Mouse (Mus musculus): ENCODE results near the gene Vasp. TPM values are rescaled to one million over a fixed set of nuclear protein-coding genes. Genes with fewer than 3 reads are reported as not detected.

Gene Vasp
- polyA plus RNA-seq, 1 experiment: 187 TPM

DNA sequence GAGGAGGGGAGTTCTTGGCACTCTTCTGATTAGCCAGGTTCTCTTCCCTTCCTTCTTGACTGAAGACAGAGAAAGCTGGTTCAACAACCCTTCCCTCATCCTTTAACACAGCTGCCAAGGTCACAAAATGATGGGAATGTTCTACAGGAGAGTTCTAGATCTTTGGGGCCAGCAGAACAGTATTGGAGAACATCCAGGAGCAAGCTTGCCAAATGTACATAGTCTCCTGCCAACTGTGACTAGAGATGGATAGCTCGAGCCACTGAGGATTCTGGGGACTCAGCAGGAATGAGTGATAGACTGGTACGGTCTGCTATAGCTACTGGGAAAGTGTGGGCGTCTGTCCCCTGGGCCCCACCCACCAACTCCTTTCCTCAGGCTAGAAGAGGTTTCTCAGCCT is 13.3 kb downstream of the Vasp start:
- no peak overlapping the region for H3K27ac ChIP-seq (ENCODE audit: insufficient read depth, low read depth, low read length)
- TF ChIP-seq POLR2A (IDR thresholded peaks at IDR 0.05; ENCODE audit: borderline replicate concordance, low read depth, low read length) (no peak), CTCF (IDR thresholded peaks at IDR 0.05; ENCODE audit: low read depth, low read length) (no peak)
- H3K4me3 ChIP-seq (ENCODE audit: insufficient read depth, low read length): no peak overlapping the region
- H3K4me1 ChIP-seq (ENCODE audit: control insufficient read depth, insufficient read depth, low read length): peaks cover 22% of the 10 kb centered on the region

DNA sequence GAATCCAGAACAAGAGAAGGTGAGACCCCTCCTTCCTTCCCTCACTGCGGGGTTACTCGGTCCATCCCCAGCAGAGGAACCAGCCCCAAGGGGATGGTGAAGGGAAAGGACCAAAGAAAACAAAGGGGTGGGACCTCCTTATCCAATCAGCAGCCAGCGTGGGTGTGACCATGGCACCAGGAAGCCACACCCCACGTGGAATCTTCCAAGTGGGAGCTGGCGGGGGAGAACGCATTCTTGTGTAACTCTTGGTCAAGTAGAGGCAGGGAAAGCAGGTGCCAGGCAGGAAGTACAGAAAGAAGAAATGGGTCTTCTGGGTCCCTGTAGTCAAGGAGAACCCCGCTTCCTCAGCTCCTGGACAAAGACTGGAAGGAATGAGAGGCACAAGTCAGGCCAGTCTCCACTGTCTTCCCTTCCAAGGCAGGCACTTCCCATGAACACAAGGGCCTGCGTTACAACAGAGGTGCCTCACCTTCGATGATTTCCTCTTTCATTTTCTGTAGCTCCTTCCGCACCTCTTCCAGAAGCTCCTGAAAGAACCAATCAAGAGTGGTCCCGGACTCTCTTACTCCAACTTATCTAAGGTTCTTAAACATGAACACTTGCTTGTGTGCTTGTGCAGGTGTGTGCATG is 14.1 kb downstream of the Vasp start:
- no peak for TF ChIP-seq POLR2A (IDR thresholded peaks at IDR 0.05; ENCODE audit: borderline replicate concordance, low read depth, low read length)
- no peak for TF ChIP-seq CTCF (IDR thresholded peaks at IDR 0.05; ENCODE audit: low read depth, low read length)
- H3K27ac ChIP-seq (ENCODE audit: insufficient read depth, low read depth, low read length): no peak overlapping the region
- peaks cover 22% of the 10 kb centered on the region for H3K4me1 ChIP-seq (ENCODE audit: control insufficient read depth, insufficient read depth, low read length)
- H3K4me3 ChIP-seq (ENCODE audit: insufficient read depth, low read length): no peak overlapping the region

DNA sequence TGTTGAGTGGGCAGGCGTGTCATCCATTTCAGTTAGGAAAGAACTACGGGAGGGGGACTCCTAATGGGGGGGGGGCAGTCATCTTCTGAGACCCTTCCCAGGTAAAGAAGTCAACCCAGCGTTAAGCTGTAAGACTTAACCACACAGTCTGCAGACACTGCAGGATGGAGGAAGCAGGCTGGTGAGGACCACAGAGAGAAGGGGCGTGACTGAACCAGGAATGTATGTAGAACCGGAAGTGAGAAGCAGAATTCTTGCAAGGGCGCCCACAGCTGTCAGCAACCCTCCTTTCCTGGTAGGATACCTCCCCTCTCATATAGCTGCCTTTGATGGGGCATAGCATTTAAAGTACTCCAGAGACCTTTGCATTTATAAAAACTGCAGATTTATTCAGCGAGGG is 15.1 kb downstream of the Vasp start:
- Histone ChIP-seq H3K27ac (ENCODE audit: insufficient read depth, low read depth, low read length) (no peak overlapping the region), H3K4me3 (ENCODE audit: insufficient read depth, low read length) (no peak overlapping the region), H3K4me1 (ENCODE audit: control insufficient read depth, insufficient read depth, low read length) (peaks cover 25% of the 10 kb centered on the region)
- TF ChIP-seq CTCF (IDR thresholded peaks at IDR 0.05; ENCODE audit: low read depth, low read length) (no peak), POLR2A (IDR thresholded peaks at IDR 0.05; ENCODE audit: borderline replicate concordance, low read depth, low read length) (no peak)

DNA sequence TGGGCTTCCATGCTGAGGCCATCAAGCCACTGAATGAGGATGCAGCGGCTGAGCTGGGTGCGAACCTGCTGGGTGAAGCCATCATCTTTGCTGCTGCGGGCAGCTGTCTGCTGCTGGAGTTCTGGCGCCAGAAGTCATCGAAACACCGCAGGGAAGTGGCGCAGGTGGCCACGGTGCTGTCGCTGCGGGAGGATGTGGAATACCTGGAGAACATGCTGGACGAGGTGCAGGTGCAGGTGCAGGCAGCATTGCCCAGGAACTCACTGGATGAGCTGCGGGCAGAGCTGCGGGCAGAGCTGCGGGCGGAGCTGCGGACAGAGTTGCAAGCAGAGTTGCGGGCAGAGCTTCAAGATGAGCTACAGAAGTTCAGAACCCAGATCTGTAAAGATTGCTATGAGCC is 16.2 kb downstream of the Vasp start:
- no peak for TF ChIP-seq POLR2A (IDR thresholded peaks at IDR 0.05; ENCODE audit: borderline replicate concordance, low read depth, low read length)
- no peak for TF ChIP-seq CTCF (IDR thresholded peaks at IDR 0.05; ENCODE audit: low read depth, low read length)
- peaks cover 25% of the 10 kb centered on the region for H3K4me1 ChIP-seq (ENCODE audit: control insufficient read depth, insufficient read depth, low read length)

DNA sequence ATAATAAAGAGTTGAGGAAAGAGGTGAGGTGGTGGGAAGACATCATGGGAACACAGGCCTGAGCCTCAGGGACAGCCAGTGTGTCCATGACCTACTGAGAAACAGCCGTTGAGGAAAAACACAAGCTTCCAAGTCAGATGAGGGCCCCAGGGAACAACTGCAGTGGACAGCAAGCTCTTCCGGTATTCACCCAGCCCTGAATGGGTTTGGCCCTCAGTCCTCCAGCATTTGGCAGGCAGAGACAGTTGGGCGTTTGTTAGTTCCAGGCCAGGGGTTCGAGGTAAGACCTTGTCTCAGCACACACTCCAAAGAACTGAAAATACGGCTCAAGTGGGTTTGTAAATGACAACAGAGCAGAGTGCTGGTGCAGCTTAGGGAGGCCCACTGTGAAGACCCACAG is 18.2 kb downstream of the Vasp start:
- H3K4me3 ChIP-seq (ENCODE audit: insufficient read depth, low read length): no peak overlapping the region
- no peak overlapping the region for H3K27ac ChIP-seq (ENCODE audit: insufficient read depth, low read depth, low read length)
- H3K4me1 ChIP-seq (ENCODE audit: control insufficient read depth, insufficient read depth, low read length): peaks cover 25% of the 10 kb centered on the region
- TF ChIP-seq CTCF (IDR thresholded peaks at IDR 0.05; ENCODE audit: low read depth, low read length): no peak
- TF ChIP-seq POLR2A (IDR thresholded peaks at IDR 0.05; ENCODE audit: borderline replicate concordance, low read depth, low read length): no peak

More for the DNA sequence above, 16.2 kb downstream of the Vasp start:
- H3K27ac ChIP-seq (ENCODE audit: insufficient read depth, low read depth, low read length): no peak overlapping the region
- H3K4me3 ChIP-seq (ENCODE audit: insufficient read depth, low read length): no peak overlapping the region

DNA sequence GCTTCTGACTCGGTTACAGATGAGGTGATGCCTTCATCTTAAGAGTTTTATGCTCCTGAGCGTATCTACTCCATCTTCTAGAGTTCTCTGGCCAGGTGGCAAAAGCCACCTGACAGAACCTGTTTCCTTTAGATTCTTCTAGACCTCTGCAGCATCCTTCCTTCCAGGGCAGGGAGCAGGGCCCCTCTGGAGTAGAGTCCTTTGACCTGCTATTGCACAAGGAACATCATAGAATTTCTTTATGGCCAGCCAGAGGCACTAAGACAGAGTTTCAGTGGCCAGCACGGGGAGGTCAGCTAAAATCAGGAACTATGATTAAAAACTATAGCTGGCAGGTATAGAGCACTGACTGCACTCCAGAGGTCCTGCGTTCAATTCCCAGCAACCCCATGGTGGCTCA is 19.5 kb downstream of the Vasp start:
- Histone ChIP-seq H3K4me3 (ENCODE audit: insufficient read depth, low read length) (no peak overlapping the region), H3K27ac (ENCODE audit: insufficient read depth, low read depth, low read length) (no peak overlapping the region), H3K4me1 (ENCODE audit: control insufficient read depth, insufficient read depth, low read length) (peaks cover 16% of the 10 kb centered on the region)
- TF ChIP-seq CTCF (IDR thresholded peaks at IDR 0.05; ENCODE audit: low read depth, low read length) (no peak), POLR2A (IDR thresholded peaks at IDR 0.05; ENCODE audit: borderline replicate concordance, low read depth, low read length) (no peak)

DNA sequence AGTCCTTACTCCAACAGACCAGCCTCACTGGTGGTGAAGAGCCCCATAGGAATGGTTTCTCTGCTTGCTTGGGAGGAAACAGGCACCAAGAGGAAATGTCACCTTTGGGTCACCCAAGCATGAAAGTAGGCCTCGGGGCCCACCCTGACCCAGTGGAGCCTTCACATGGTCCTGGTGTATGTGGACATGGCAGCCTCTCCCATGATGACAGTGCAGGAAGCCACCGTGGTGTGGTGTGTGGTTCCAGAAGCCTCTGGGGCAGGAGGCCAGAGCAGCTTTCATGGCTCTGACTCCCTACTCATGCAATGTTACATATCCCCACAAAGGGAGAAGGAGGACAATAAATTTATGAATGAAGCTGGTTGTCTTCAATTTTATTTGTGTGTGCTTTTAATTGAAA is 24.1 kb downstream of the Vasp start:
- Histone ChIP-seq H3K4me1 (ENCODE audit: control insufficient read depth, insufficient read depth, low read length) (peaks cover 3% of the 10 kb centered on the region; the same call in 1 of the 2 replicates), H3K27ac (ENCODE audit: insufficient read depth, low read depth, low read length) (no peak overlapping the region), H3K4me3 (ENCODE audit: insufficient read depth, low read length) (no peak overlapping the region)
- TF ChIP-seq CTCF (IDR thresholded peaks at IDR 0.05; ENCODE audit: low read depth, low read length) (no peak), POLR2A (IDR thresholded peaks at IDR 0.05; ENCODE audit: borderline replicate concordance, low read depth, low read length) (no peak)

DNA sequence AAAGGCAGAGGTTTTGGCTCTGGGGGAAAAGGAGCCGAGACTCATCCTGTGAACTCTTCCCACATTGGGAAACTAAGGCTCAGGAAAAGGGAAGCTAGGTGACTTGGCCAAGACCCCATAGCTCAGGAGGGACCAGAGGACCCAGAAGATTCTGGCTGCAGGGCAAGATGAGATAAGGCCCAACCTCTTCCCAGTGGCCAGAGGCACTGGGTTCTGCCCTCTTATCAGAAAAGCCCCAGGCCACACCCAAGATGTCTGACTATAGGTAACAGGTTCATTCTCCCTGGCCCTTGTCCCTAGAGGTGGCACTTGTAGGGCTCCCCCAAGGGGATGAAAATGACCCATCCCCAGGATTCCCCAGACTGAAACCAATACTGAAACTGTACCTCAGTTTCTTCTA is 24.8 kb downstream of the Vasp start:
- TF ChIP-seq CTCF (IDR thresholded peaks at IDR 0.05; ENCODE audit: low read depth, low read length): no peak
- no peak for TF ChIP-seq POLR2A (IDR thresholded peaks at IDR 0.05; ENCODE audit: borderline replicate concordance, low read depth, low read length)
- Histone ChIP-seq H3K27ac (ENCODE audit: insufficient read depth, low read depth, low read length) (no peak overlapping the region), H3K4me1 (ENCODE audit: control insufficient read depth, insufficient read depth, low read length) (no peaks in the 10 kb centered on the region), H3K4me3 (ENCODE audit: insufficient read depth, low read length) (no peak overlapping the region)

DNA sequence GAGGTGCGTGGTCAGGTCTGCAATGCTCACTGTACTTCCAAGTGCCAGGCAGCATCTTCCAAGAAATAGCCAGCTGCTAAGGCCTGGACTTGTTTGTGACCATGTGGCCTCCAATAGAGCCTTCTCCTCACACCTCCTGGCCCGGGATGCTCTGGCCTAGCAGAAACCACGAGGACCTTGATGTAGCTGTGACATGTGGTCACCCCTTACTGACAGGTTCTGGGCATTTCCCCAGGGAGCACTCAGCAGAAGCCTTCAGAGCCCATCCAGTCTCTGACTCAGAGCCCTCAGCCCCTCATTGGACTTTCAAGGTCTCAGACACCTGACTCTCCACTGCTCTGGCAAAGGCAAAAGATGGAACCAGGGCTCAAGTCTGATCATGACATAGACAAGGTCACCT is 26.5 kb downstream of the Vasp start:
- Histone ChIP-seq H3K4me1 (ENCODE audit: control insufficient read depth, insufficient read depth, low read length) (no peaks in the 10 kb centered on the region), H3K4me3 (ENCODE audit: insufficient read depth, low read length) (no peak overlapping the region), H3K27ac (ENCODE audit: insufficient read depth, low read depth, low read length) (no peak overlapping the region)
- TF ChIP-seq CTCF (IDR thresholded peaks at IDR 0.05; ENCODE audit: low read depth, low read length) (no peak), POLR2A (IDR thresholded peaks at IDR 0.05; ENCODE audit: borderline replicate concordance, low read depth, low read length) (no peak)

DNA sequence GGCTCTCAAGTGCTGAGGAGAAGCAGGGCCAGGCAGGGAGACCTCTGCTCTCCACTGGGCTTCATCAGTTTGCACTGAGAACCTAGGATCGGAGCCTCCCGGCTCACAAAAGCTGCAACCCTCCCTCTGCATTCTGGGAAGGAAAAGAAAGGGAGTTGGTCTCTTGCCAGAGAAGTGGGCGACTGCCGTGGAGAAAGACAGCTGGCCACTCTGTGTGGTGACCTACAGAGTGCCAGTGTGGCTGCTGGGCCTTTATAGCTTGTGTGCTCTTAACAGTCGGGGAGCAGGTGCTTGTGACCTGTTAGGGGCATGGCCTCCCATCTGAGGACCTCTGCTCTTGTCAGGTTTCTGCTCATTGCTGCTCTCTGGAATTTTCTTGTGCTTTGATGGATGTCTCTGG is 27.8 kb downstream of the Vasp start:
- H3K4me1 ChIP-seq (ENCODE audit: control insufficient read depth, insufficient read depth, low read length): 0 out of 2 replicates have a peak, but pooled peaks cover 3% of the 10 kb centered on the region
- no peak overlapping the region for H3K4me3 ChIP-seq (ENCODE audit: insufficient read depth, low read length)
- TF ChIP-seq POLR2A (IDR thresholded peaks at IDR 0.05; ENCODE audit: borderline replicate concordance, low read depth, low read length): no peak
- no peak for TF ChIP-seq CTCF (IDR thresholded peaks at IDR 0.05; ENCODE audit: low read depth, low read length)
- no peak overlapping the region for H3K27ac ChIP-seq (ENCODE audit: insufficient read depth, low read depth, low read length)

Data from bone marrow macrophage, adult 2 months (primary cell).